Mouse (Mus musculus) forebrain, postnatal 0 days (tissue): ENCODE measurements at regions not wholly inside any gene's neighbourhood (a gene's known extent, or its start where the extent isn't known, plus 50 kb on each side); places are given as distances from the start of the nearest gene placed in this dataset.

Source experiments
- ATAC-seq: fragments of 200-750 bp; cut with Nextera tagmentation; 2 replicates; pipeline ENCODE4 v1.8.0; 2017; ENCODE audit warnings: mild to moderate bottlenecking, moderate library complexity
- DNase-seq: peaks from one replicate; pipeline ENCODE4 v3.0.0-alpha.2; 2015
- H3K27ac ChIP-seq: fragments of 300-500 bp; sonication (generic); 2 replicates; pipeline ENCODE4 v1.5.1; 2014; ENCODE audit warnings: low read depth, mild to moderate bottlenecking, antibody characterized with exemption, low read length, moderate library complexity, mixed read lengths
- H3K27me3 ChIP-seq: fragments of 300-500 bp; sonication (generic); 2 replicates; pipeline ENCODE4 v1.6.1; 2014; ENCODE audit warnings: mild to moderate bottlenecking, low read length, mixed read lengths; ENCODE audit not compliant: insufficient read depth
- H3K36me3 ChIP-seq: fragments of 300-500 bp; sonication (generic); 2 replicates; pipeline ENCODE4 v1.6.1; 2014; ENCODE audit warnings: mild to moderate bottlenecking, moderate library complexity; ENCODE audit not compliant: insufficient read depth
- H3K4me1 ChIP-seq: fragments of 300-500 bp; sonication (generic); 2 replicates; pipeline ENCODE4 v1.6.1; 2014; ENCODE audit warnings: antibody characterized with exemption; ENCODE audit not compliant: insufficient read depth
- H3K4me2 ChIP-seq: fragments of 300-500 bp; sonication (generic); 2 replicates; pipeline ENCODE4 v1.6.1; 2014; ENCODE audit warnings: low read depth, mild to moderate bottlenecking, moderate library complexity
- H3K4me3 ChIP-seq: fragments of 300-500 bp; sonication (generic); 2 replicates; pipeline ENCODE4 v1.5.1; 2014; ENCODE audit warnings: low read depth, low read length, mixed read lengths
- H3K9ac ChIP-seq: fragments of 300-500 bp; sonication (generic); 2 replicates; pipeline ENCODE4 v1.6.1; 2014; ENCODE audit warnings: mild to moderate bottlenecking
- H3K9me3 ChIP-seq: fragments of 300-500 bp; sonication (generic); 2 replicates; pipeline ENCODE4 v1.6.1; 2016; ENCODE audit warnings: low read length
- CTCF ChIP-seq: sonication (generic); IDR thresholded peaks from 2 replicates; pipeline ENCODE4 v1.5.1; 2016; ENCODE audit warnings: antibody characterized with exemption, control low read depth, low read depth
- WGBS: fragments of 180-500 bp; shearing (Covaris S2); extraction: QIAGEN DNeasy Blood & Tissue Kit; methylation state at CpG from one replicate; pipeline ENCODE4 v1.1.7; 2014; 5-methylcytosine and 5-hydroxymethylcytosine counted together

GRCm38 (mm10) chr6:104108386-104108785 lies 384.2 kb upstream of the Cntn6 start:
- no peak overlapping the region for H3K27ac ChIP-seq
- peak; percentile 43 for DNase-seq
- H3K9me3 ChIP-seq, result no peaks in the 10 kb centered on the region
- H3K36me3 ChIP-seq, result no peaks in the 10 kb centered on the region
- 55% methylated on average over 5 of the region's 5 CpGs for WGBS
- H3K27me3 ChIP-seq, result no peaks in the 10 kb centered on the region
- no peak overlapping the region for H3K4me3 ChIP-seq
- H3K4me1 ChIP-seq, result no peaks in the 10 kb centered on the region
- no peak overlapping the region for H3K9ac ChIP-seq
- H3K4me2 ChIP-seq, result no peak overlapping the region
- no peak for TF ChIP-seq CTCF
- 0 out of 2 replicates have a peak, but pooled peaks have one; percentile 50 for ATAC-seq
